Comparison of ENCODE assay signal across 10 mouse cellular contexts in genomic region chr13:69932695-69933550, GRCm38 (mm10).
DNase-seq lines count a peak whose midpoint lies in the region; ATAC-seq lines count a peak whose summit lies in the region.
"Had no signal": no experiment of that assay in that cellular context is flagged by ENCODE, and none has a peak within 500 bp of the region (broad histone marks: within the 10 kb centered on the region; RNA-seq: fewer than 3 reads in every experiment).

No protein-coding gene starts in this region.

- peaks cover 16% of the 10 kb centered on the region for H3K4me1 ChIP-seq in forebrain, embryonic 16.5 days (replicated peaks; ENCODE audit: control insufficient read depth, insufficient read depth, low read length)
- H3K4me1 ChIP-seq in midbrain, embryonic 11.5 days (ENCODE audit: control insufficient read depth, insufficient read depth, low read length) = peaks cover 10% of the 10 kb centered on the region

- peak overlapping the region; percentile 67 for H3K27ac ChIP-seq in forebrain, embryonic 16.5 days (ENCODE audit: low read length)
- H3K27ac ChIP-seq in midbrain, embryonic 11.5 days (ENCODE audit: low read depth, low read length) = peak overlapping the region; percentile 26; the same call in 1 of the 2 replicates

- no peak overlapping the region; the same call in 1 of the 2 replicates for H3K4me3 ChIP-seq in forebrain, embryonic 16.5 days (replicated peaks; ENCODE audit: low read length)
- H3K4me3 ChIP-seq in midbrain, embryonic 11.5 days (ENCODE audit: low read depth, low read length) = no peak overlapping the region

- DNase-seq in ES-CJ7 (ENCODE audit: low read depth, low spot score) (peak; percentile 38), NIH3T3 (ENCODE audit: low read depth) (peak; percentile 5)
- peak; percentile 84 for DNase-seq in midbrain, embryonic 11.5 days (ENCODE audit: low spot score, missing footprints)
- DNase-seq in left cerebral cortex, postnatal 14 days (ENCODE audit: low spot score in 2 of 2) = no peak
- no peak for DNase-seq in frontal cortex, adult 2 months (ENCODE audit: extremely low spot score in 1 of 2, low spot score in 1 of 2)
- DNase-seq in adrenal gland, adult 8-10 months = no peak
- DNase-seq: gastrocnemius, postnatal 36 days; lung, postnatal 36 days had no signal

- ATAC-seq in forebrain, embryonic 16.5 days = peak; percentile 27
- ATAC-seq in midbrain, embryonic 11.5 days (ENCODE audit: low FRiP score) = no peak; the same call in 1 of the 2 replicates
- ATAC-seq in megakaryocyte, adult 5-6 weeks (ENCODE audit: poor library complexity, severe bottlenecking) = no peak

- H3K9ac ChIP-seq in forebrain, embryonic 16.5 days (replicated peaks; ENCODE audit: low read depth, low read length) = no peak overlapping the region; the same call in 1 of the 2 replicates
- H3K9ac ChIP-seq in midbrain, embryonic 11.5 days (ENCODE audit: low read length) = no peak overlapping the region

- no peaks in the 10 kb centered on the region for H3K27me3 ChIP-seq in forebrain, embryonic 16.5 days (replicated peaks; ENCODE audit: control insufficient read depth, insufficient read depth, low read length)
- no peaks in the 10 kb centered on the region for H3K27me3 ChIP-seq in midbrain, embryonic 11.5 days (ENCODE audit: control insufficient read depth, insufficient read depth, low read length)

- H3K36me3 ChIP-seq in forebrain, embryonic 16.5 days (ENCODE audit: control insufficient read depth, insufficient read depth) = no peaks in the 10 kb centered on the region
- H3K36me3 ChIP-seq in midbrain, embryonic 11.5 days (ENCODE audit: control insufficient read depth, insufficient read depth, low read length) = no peaks in the 10 kb centered on the region

- intact Hi-C loops in left cerebral cortex, postnatal 14 days (cut with DNase I) = no loop called here

- WGBS in forebrain, embryonic 16.5 days = 29% methylated on average over 9 of the region's 9 CpGs
- WGBS in midbrain, embryonic 11.5 days = 58% methylated on average over 9 of the region's 9 CpGs

- no peaks in the 10 kb centered on the region for H3K9me3 ChIP-seq in forebrain, embryonic 16.5 days (ENCODE audit: control insufficient read depth, low read length)
- no peaks in the 10 kb centered on the region for H3K9me3 ChIP-seq in midbrain, embryonic 11.5 days (ENCODE audit: control insufficient read depth, low read length)

- H3K4me2 ChIP-seq in forebrain, embryonic 16.5 days (ENCODE audit: low read length) = peak overlapping the region; percentile 32
- peak overlapping the region; percentile 8; the same call in 1 of the 2 replicates for H3K4me2 ChIP-seq in midbrain, embryonic 11.5 days

Comparison
In these comparisons a context has a peak if more than half of its experiments do, and no peak if none do; other contexts are left out.
1. DNase-seq: peak in ES-CJ7 (single experiment), NIH3T3 (single experiment) and midbrain, embryonic 11.5 days (single experiment); none in left cerebral cortex, postnatal 14 days (0 of 2), frontal cortex, adult 2 months (0 of 2) and adrenal gland, adult 8-10 months (single experiment).